Mouse (Mus musculus) heart, embryonic 14.5 days (tissue): ENCODE data around the gene Opalin. TPM values are rescaled to one million over a fixed set of nuclear protein-coding genes. Genes with fewer than 3 reads are reported as not detected.

ENCODE experiments used
- ATAC-seq: fragments of 200-750 bp; cut with Nextera tagmentation; 2 replicates; pipeline ENCODE4 v1.8.0; 2017; ENCODE audit warnings: low read depth, moderate TSS enrichment; ENCODE audit not compliant: insufficient number of reproducible peaks, insufficient read depth, low FRiP score
- H3K27ac ChIP-seq, 2 experiments: fragments of 200-500 bp in 1 of 2; fragments of 300-500 bp in 1 of 2; sonication (generic) in 1 of 2; replicated peaks in 1 of 2; 2 replicates each; pipeline ENCODE4 v1.5.1; 2012 to 2014; ENCODE audit warnings: low read depth in 2 of 2, low read length in 2 of 2, control low read depth in 1 of 2, mild to moderate bottlenecking in 1 of 2, mixed read lengths in 1 of 2; ENCODE audit not compliant: control insufficient read depth in 1 of 2, insufficient read depth in 1 of 2
- H3K27me3 ChIP-seq: fragments of 300-500 bp; sonication (generic); 2 replicates; pipeline ENCODE4 v1.6.1; 2014; ENCODE audit warnings: mild to moderate bottlenecking, low read length, control low read depth; ENCODE audit not compliant: control insufficient read depth, insufficient read depth
- H3K36me3 ChIP-seq: fragments of 300-500 bp; sonication (generic); 2 replicates; pipeline ENCODE4 v1.6.1; 2014; ENCODE audit warnings: mild to moderate bottlenecking, control low read depth, low read length, mixed read lengths; ENCODE audit not compliant: control insufficient read depth, insufficient read depth
- H3K4me1 ChIP-seq, 2 experiments: fragments of 200-500 bp in 1 of 2; fragments of 300-500 bp in 1 of 2; sonication (generic) in 1 of 2; 2 replicates each; pipeline ENCODE4 v1.6.1; 2012 to 2014; ENCODE audit warnings: low read length in 2 of 2, control low read depth in 1 of 2, mixed read lengths in 1 of 2; ENCODE audit not compliant: control insufficient read depth in 2 of 2, insufficient read depth in 2 of 2
- H3K4me2 ChIP-seq: fragments of 300-500 bp; sonication (generic); 2 replicates; pipeline ENCODE4 v1.6.1; 2014; ENCODE audit warnings: mild to moderate bottlenecking, low read length
- H3K4me3 ChIP-seq, 2 experiments: fragments of 200-500 bp in 1 of 2; fragments of 300-500 bp in 1 of 2; sonication (generic) in 1 of 2; 2 replicates each; pipeline ENCODE4 v1.5.1; 2012 to 2014; ENCODE audit warnings: low read length in 2 of 2, mild to moderate bottlenecking in 2 of 2, control low read depth in 1 of 2, low read depth in 1 of 2, moderate library complexity in 1 of 2; ENCODE audit not compliant: control insufficient read depth in 1 of 2, insufficient read depth in 1 of 2
- H3K9ac ChIP-seq: fragments of 300-500 bp; sonication (generic); 2 replicates; pipeline ENCODE4 v1.6.1; 2014; ENCODE audit warnings: mild to moderate bottlenecking, low read length
- H3K9me3 ChIP-seq: fragments of 300-500 bp; sonication (generic); 2 replicates; pipeline ENCODE4 v1.6.1; 2016; ENCODE audit warnings: low read length, control low read depth; ENCODE audit not compliant: control insufficient read depth
- WGBS: fragments of 180-500 bp; shearing (Covaris S2); extraction: QIAGEN DNeasy Blood & Tissue Kit; methylation state at CpG from one replicate; pipeline ENCODE4 v1.1.7; 2014; 5-methylcytosine and 5-hydroxymethylcytosine counted together
- polyA plus RNA-seq: library from polyadenylated mRNA; unstranded; fragments of >200 nt; fragmentation: Nextera tagmentation; extraction: Ambion mirVana; gene quantifications from 2 replicates; pipeline ENCODE4 v1.2.1, GENCODE M21; 2014

The Opalin gene
- polyA plus RNA-seq, 1 experiment from 2014 or later: 0.14 TPM

- H3K36me3 ChIP-seq: no peaks in the 10 kb centered on the region
- H3K9me3 ChIP-seq: no peaks in the 10 kb centered on the region
- WGBS: 81% methylated on average over 9 of the region's 9 CpGs
- no peak overlapping the region for H3K4me3 ChIP-seq
- H3K27me3 ChIP-seq: no peaks in the 10 kb centered on the region
- no peak overlapping the region for H3K4me2 ChIP-seq
- no peak overlapping the region for H3K9ac ChIP-seq
- no peak overlapping the region for H3K27ac ChIP-seq
- no peak for ATAC-seq
- H3K4me1 ChIP-seq: peaks cover 0 to 2% of the 10 kb centered on the region in 2 experiments; a peak in 1 of 4 replicates
Observed at GRCm38 (mm10) chr19:41047437-41048186, 29.3 kb downstream of the Opalin start.

- Histone ChIP-seq H3K36me3 (no peaks in the 10 kb centered on the region), H3K27ac (no peak overlapping the region), H3K4me2 (0 out of 2 replicates have a peak overlapping the region, but pooled peaks have one; percentile 4), H3K9ac (no peak overlapping the region), H3K4me3 (no peak overlapping the region), H3K9me3 (no peaks in the 10 kb centered on the region), H3K27me3 (no peaks in the 10 kb centered on the region), H3K4me1 (peaks cover 0 to 2% of the 10 kb centered on the region in 2 experiments; a peak in 1 of 4 replicates)
- no peak for ATAC-seq
- WGBS: 26% methylated on average over 10 of the region's 10 CpGs
Observed at GRCm38 (mm10) chr19:41045091-41045770, 31.7 kb downstream of the Opalin start.

GRCm38 (mm10) chr19:41039110-41039509 lies 37.8 kb downstream of the Opalin start:
- H3K36me3 ChIP-seq: no peaks in the 10 kb centered on the region
- H3K4me3 ChIP-seq: no peak overlapping the region
- H3K4me2 ChIP-seq: no peak overlapping the region
- H3K4me1 ChIP-seq: no peaks in the 10 kb centered on the region
- no peak overlapping the region for H3K9ac ChIP-seq
- no peak for ATAC-seq
- H3K27ac ChIP-seq: no peak overlapping the region
- no peaks in the 10 kb centered on the region for H3K27me3 ChIP-seq
- 77% methylated on average over 7 of the region's 7 CpGs for WGBS
- H3K9me3 ChIP-seq: no peaks in the 10 kb centered on the region

- no peak overlapping the region for H3K4me3 ChIP-seq
- no peak overlapping the region for H3K9ac ChIP-seq
- H3K36me3 ChIP-seq: no peaks in the 10 kb centered on the region
- H3K4me1 ChIP-seq: no peaks in the 10 kb centered on the region; a peak in 1 of 4 replicates
- ATAC-seq: no peak
- H3K9me3 ChIP-seq: no peaks in the 10 kb centered on the region
- no peak overlapping the region for H3K27ac ChIP-seq
- 26% methylated on average over 4 of the region's 4 CpGs for WGBS
- no peaks in the 10 kb centered on the region for H3K27me3 ChIP-seq
- H3K4me2 ChIP-seq: no peak overlapping the region
Observed at GRCm38 (mm10) chr19:41035809-41036551, 40.9 kb downstream of the Opalin start.

GRCm38 (mm10) chr19:41031869-41032268 lies 45.0 kb downstream of the Opalin start:
- Histone ChIP-seq H3K27ac (no peak overlapping the region), H3K9ac (no peak overlapping the region), H3K9me3 (no peaks in the 10 kb centered on the region), H3K4me1 (peaks cover 0 to 2% of the 10 kb centered on the region in 2 experiments; a peak in 1 of 4 replicates), H3K27me3 (no peaks in the 10 kb centered on the region), H3K36me3 (no peaks in the 10 kb centered on the region), H3K4me2 (no peak overlapping the region), H3K4me3 (no peak overlapping the region)
- ATAC-seq: no peak
- WGBS: 71% methylated on average over 6 of the region's 6 CpGs

GRCm38 (mm10) chr19:41031009-41031408 lies 45.9 kb downstream of the Opalin start:
- H3K36me3 ChIP-seq: no peaks in the 10 kb centered on the region
- no peaks in the 10 kb centered on the region for H3K27me3 ChIP-seq
- ATAC-seq: no peak
- H3K9ac ChIP-seq: no peak overlapping the region
- WGBS: 56% methylated on average over 11 of the region's 11 CpGs
- no peak overlapping the region for H3K4me3 ChIP-seq
- H3K9me3 ChIP-seq: no peaks in the 10 kb centered on the region
- H3K4me1 ChIP-seq: peaks cover 0 to 2% of the 10 kb centered on the region in 2 experiments; a peak in 1 of 4 replicates
- no peak overlapping the region for H3K4me2 ChIP-seq
- H3K27ac ChIP-seq: no peak overlapping the region

GRCm38 (mm10) chr19:41030161-41030560 lies 46.8 kb downstream of the Opalin start:
- Histone ChIP-seq H3K27me3 (no peaks in the 10 kb centered on the region), H3K4me2 (no peak overlapping the region), H3K9me3 (no peaks in the 10 kb centered on the region), H3K27ac (no peak overlapping the region), H3K36me3 (no peaks in the 10 kb centered on the region), H3K4me1 (peaks cover 0 to 2% of the 10 kb centered on the region in 2 experiments; a peak in 1 of 4 replicates), H3K9ac (no peak overlapping the region), H3K4me3 (no peak overlapping the region)
- ATAC-seq: no peak
- 65% methylated on average over 6 of the region's 6 CpGs for WGBS
